Mouse (Mus musculus): Measurements from ENCODE around the gene S100a6. TPM values are rescaled to one million over a fixed set of nuclear protein-coding genes. Genes with fewer than 3 reads are reported as not detected.

The S100a6 gene
- 100 to 1,000 TPM; 672 to 834 TPM for total RNA-seq (2023)

GRCm38 (mm10) chr3:90612728-90613291, at the start of gene S100a6:
Gene S100a6, plus strand, starts transcription at chr3:90612882.

GRCm38 (mm10) chr3:90589947-90590346, 22.7 kb upstream of the S100a6 start, which contains the start of gene S100a2:
Gene S100a2, plus strand, starts transcription at chr3:90590247.

GRCm38 (mm10) chr3:90601486-90602110, 11.1 kb upstream of the S100a6 start, which contains the start of gene Gm42674:
Gene Gm42674, plus strand, starts transcription at chr3:90601904.

GRCm38 (mm10) chr3:90603623-90604022, 9.1 kb upstream of the S100a6 start, which contains the start of gene S100a4:
Gene S100a4, plus strand, starts transcription at chr3:90603771.

GRCm38 (mm10) chr3:90608223-90608622, 4.5 kb upstream of the S100a6 start, which contains the start of gene S100a5:
Gene S100a5, plus strand, starts transcription at chr3:90608523.

GRCm38 (mm10) chr3:90653717-90654116, 41.0 kb downstream of the S100a6 start, which contains the start of gene S100a7a:
Gene S100a7a, plus strand, starts transcription at chr3:90654017.

GRCm38 (mm10) chr3:90668846-90669245, 56.2 kb downstream of the S100a6 start, which contains the start of gene S100a8:
Gene S100a8, plus strand, starts transcription at chr3:90668978.

Other genes with a start within 250 kb of the S100a6 start
- gene Slc27a3, start 222.9 kb upstream of the S100a6 start, total RNA-seq (2023) = 1 to 10 TPM; 1.1 to 1.5 TPM
- gene Ints3, start 179.3 kb upstream of the S100a6 start, total RNA-seq (2023) = 10 to 100 TPM; 35.1 to 39.0 TPM
- gene Npr1, start 147.0 kb upstream of the S100a6 start, total RNA-seq (2023) = under 1 TPM in 1 of 2 experiments, not detected in 1; 0.52 TPM
- gene Ilf2, start 136.8 kb upstream of the S100a6 start, total RNA-seq (2023) = 10 to 100 TPM; 40.5 to 47.3 TPM
- gene Snapin, start 121.8 kb upstream of the S100a6 start, total RNA-seq (2023) = 10 to 100 TPM; 42.2 to 43.7 TPM
- gene Chtop, start 103.4 kb upstream of the S100a6 start, total RNA-seq (2023) = 100 to 1,000 TPM; 112 to 113 TPM
- gene S100a1, start 98.5 kb upstream of the S100a6 start, total RNA-seq (2023) = 10 to 100 TPM; 24.1 to 24.6 TPM
- gene S100a13, start 98.4 kb upstream of the S100a6 start, total RNA-seq (2023) = 10 to 100 TPM; 36.8 to 37.4 TPM
- under 1 TPM in 1 of 2 experiments, not detected in 1; 0.52 TPM for gene S100a14, start 86.0 kb upstream of the S100a6 start, total RNA-seq (2023)
- not detected for gene S100a16, start 75.6 kb upstream of the S100a6 start, total RNA-seq (2023)
- 1 to 10 TPM in 1 of 2 experiments, not detected in 1; 1.0 TPM for gene S100a3, start 52.3 kb upstream of the S100a6 start, total RNA-seq (2023)
- gene S100a2, start 22.6 kb upstream of the S100a6 start, total RNA-seq (2023) = not detected
- gene Gm42674, start 11.0 kb upstream of the S100a6 start, total RNA-seq (2023) = not detected
- gene S100a4, start 9.1 kb upstream of the S100a6 start, total RNA-seq (2023) = 1,000 to 10,000 TPM; 1,255 to 1,377 TPM
- not detected for gene S100a5, start 4.4 kb upstream of the S100a6 start, total RNA-seq (2023)
- not detected for gene S100a7a, start 41.1 kb downstream of the S100a6 start, total RNA-seq (2023)
- gene S100a8, start 56.1 kb downstream of the S100a6 start, total RNA-seq (2023) = 10 to 100 TPM in 1 of 2 experiments, 1 to 10 TPM in 1; 9.4 to 13.9 TPM
- 10 to 100 TPM; 10.3 to 13.2 TPM for gene S100a9, start 82.8 kb downstream of the S100a6 start, total RNA-seq (2023)
- not detected for gene Pglyrp4, start 114.0 kb downstream of the S100a6 start, total RNA-seq (2023)
- gene Gm5849, start 165.0 kb downstream of the S100a6 start, total RNA-seq (2023) = not detected